Mouse (Mus musculus) megakaryocyte, embryonic 14.5 days (primary cell): ENCODE results near the gene Tut4.

Experiments
- FLI1 ChIP-seq: IDR thresholded peaks from 2 replicates; pipeline ENCODE4 v1.6.1; 2012; ENCODE audit warnings: low read length, inconsistent platforms, mixed read lengths
- GATA1 ChIP-seq: IDR thresholded peaks from 3 replicates; pipeline ENCODE4 v1.6.1; 2012; ENCODE audit warnings: mixed read lengths, low read length, inconsistent platforms, borderline replicate concordance

- no peak for TF ChIP-seq GATA1
- no peak for TF ChIP-seq FLI1
These were observed 43.8 kb downstream of the Tut4 start for GRCm38 (mm10) chr4:108503023-108503422.
